Mouse (Mus musculus) midbrain, postnatal 0 days (tissue): ENCODE results near the gene Kcnq1. TPM values are rescaled to one million over a fixed set of nuclear protein-coding genes. Genes with fewer than 3 reads are reported as not detected.

Source experiments
- ATAC-seq: fragments of 200-750 bp; cut with Nextera tagmentation; 2 replicates; pipeline ENCODE4 v1.8.0; 2017; ENCODE audit warnings: moderate number of reproducible peaks, mild to moderate bottlenecking, moderate TSS enrichment, moderate library complexity; ENCODE audit not compliant: low FRiP score
- DNase-seq: peaks from one replicate; pipeline ENCODE4 v3.0.0-alpha.2; 2015; ENCODE audit warnings: low spot score
- H3K27ac ChIP-seq: fragments of 300-500 bp; sonication (generic); 2 replicates; pipeline ENCODE4 v1.5.1; 2014; ENCODE audit warnings: low read depth, mild to moderate bottlenecking, low read length, mixed read lengths
- H3K27me3 ChIP-seq: fragments of 300-500 bp; sonication (generic); 2 replicates; pipeline ENCODE4 v1.6.1; 2014; ENCODE audit warnings: low read length, control low read depth, mixed read lengths; ENCODE audit not compliant: insufficient read depth
- H3K36me3 ChIP-seq: fragments of 300-500 bp; sonication (generic); 2 replicates; pipeline ENCODE4 v1.6.1; 2014; ENCODE audit warnings: low read length, control low read depth, mixed read lengths; ENCODE audit not compliant: insufficient read depth
- H3K4me1 ChIP-seq: fragments of 300-500 bp; sonication (generic); 2 replicates; pipeline ENCODE4 v1.6.1; 2014; ENCODE audit warnings: mild to moderate bottlenecking, control low read depth, antibody characterized with exemption, low read length, mixed read lengths; ENCODE audit not compliant: insufficient read depth
- H3K4me2 ChIP-seq: fragments of 300-500 bp; sonication (generic); 2 replicates; pipeline ENCODE4 v1.6.1; 2014; ENCODE audit warnings: low read depth, mild to moderate bottlenecking, low read length, mixed read lengths; ENCODE audit not compliant: poor library complexity, severe bottlenecking
- H3K4me3 ChIP-seq: fragments of 300-500 bp; sonication (generic); 2 replicates; pipeline ENCODE4 v1.5.1; 2014; ENCODE audit warnings: low read depth, mild to moderate bottlenecking, low read length, moderate library complexity
- H3K9ac ChIP-seq: fragments of 300-500 bp; sonication (generic); replicated peaks from 2 replicates; pipeline ENCODE4 v1.6.1; 2014; ENCODE audit warnings: mild to moderate bottlenecking, low read length, moderate library complexity, mixed read lengths; ENCODE audit not compliant: poor library complexity, severe bottlenecking
- H3K9me3 ChIP-seq: fragments of 300-500 bp; sonication (generic); 2 replicates; pipeline ENCODE4 v1.6.1; 2016; ENCODE audit warnings: low read length, control low read depth
- CTCF ChIP-seq: IDR thresholded peaks from 2 replicates; pipeline ENCODE4 v1.5.1; 2016; ENCODE audit warnings: antibody characterized with exemption, mild to moderate bottlenecking
- WGBS: fragments of 180-500 bp; shearing (Covaris S2); extraction: QIAGEN DNeasy Blood & Tissue Kit; methylation state at CpG from one replicate; pipeline ENCODE4 v1.1.7; 2014; 5-methylcytosine and 5-hydroxymethylcytosine counted together
- polyA plus RNA-seq: library from polyadenylated mRNA; unstranded; fragments of >200 nt; fragmentation: Nextera tagmentation; extraction: Ambion mirVana; gene quantifications from 2 replicates; pipeline ENCODE4 v1.2.1, GENCODE M21; 2015
- total RNA-seq: library from RNA; depleted of rRNA; stranded (reverse); fragments of >200 nt; gene quantifications from 2 replicates; pipeline ENCODE4 v1.2.3, GENCODE M21; 2014

The Kcnq1 gene
- total and polyA plus RNA-seq, 2 experiments from 2014 or later, result 0.44 to 1.2 TPM

GRCm38 (mm10) chr7:143167275-143167674 is 61.1 kb downstream of the Kcnq1 start:
- no peak overlapping the region for H3K9ac ChIP-seq
- no peak for TF ChIP-seq CTCF
- no peak for ATAC-seq
- no peaks in the 10 kb centered on the region for H3K36me3 ChIP-seq
- no peaks in the 10 kb centered on the region for H3K4me1 ChIP-seq
- no peaks in the 10 kb centered on the region for H3K27me3 ChIP-seq
- no peak overlapping the region for H3K4me2 ChIP-seq
- no peak overlapping the region for H3K4me3 ChIP-seq
- no peak overlapping the region for H3K27ac ChIP-seq
- 88% methylated on average over 3 of the region's 3 CpGs for WGBS
- H3K9me3 ChIP-seq, result no peaks in the 10 kb centered on the region
- DNase-seq, result no peak

- H3K36me3 ChIP-seq, result no peaks in the 10 kb centered on the region
- DNase-seq (no peak), ATAC-seq (no peak)
- H3K4me2 ChIP-seq, result no peak overlapping the region
- H3K27me3 ChIP-seq, result no peaks in the 10 kb centered on the region
- H3K4me3 ChIP-seq, result no peak overlapping the region
- H3K9ac ChIP-seq, result no peak overlapping the region
- H3K27ac ChIP-seq, result no peak overlapping the region
- WGBS, result 92% methylated on average over 3 of the region's 3 CpGs
- no peaks in the 10 kb centered on the region for H3K4me1 ChIP-seq
- no peak for TF ChIP-seq CTCF
- no peaks in the 10 kb centered on the region for H3K9me3 ChIP-seq
These were observed 63.2 kb downstream of the Kcnq1 start for GRCm38 (mm10) chr7:143169371-143169770.

- Histone ChIP-seq H3K27me3 (no peaks in the 10 kb centered on the region), H3K4me1 (no peaks in the 10 kb centered on the region), H3K9me3 (no peaks in the 10 kb centered on the region), H3K4me3 (no peak overlapping the region), H3K36me3 (no peaks in the 10 kb centered on the region), H3K27ac (no peak overlapping the region), H3K9ac (no peak overlapping the region), H3K4me2 (no peak overlapping the region)
- TF ChIP-seq CTCF, result no peak
- WGBS, result 76% methylated on average over 5 of the region's 5 CpGs
- ATAC-seq (no peak), DNase-seq (no peak)
These were observed 66.9 kb downstream of the Kcnq1 start for GRCm38 (mm10) chr7:143172914-143173547.

DNA sequence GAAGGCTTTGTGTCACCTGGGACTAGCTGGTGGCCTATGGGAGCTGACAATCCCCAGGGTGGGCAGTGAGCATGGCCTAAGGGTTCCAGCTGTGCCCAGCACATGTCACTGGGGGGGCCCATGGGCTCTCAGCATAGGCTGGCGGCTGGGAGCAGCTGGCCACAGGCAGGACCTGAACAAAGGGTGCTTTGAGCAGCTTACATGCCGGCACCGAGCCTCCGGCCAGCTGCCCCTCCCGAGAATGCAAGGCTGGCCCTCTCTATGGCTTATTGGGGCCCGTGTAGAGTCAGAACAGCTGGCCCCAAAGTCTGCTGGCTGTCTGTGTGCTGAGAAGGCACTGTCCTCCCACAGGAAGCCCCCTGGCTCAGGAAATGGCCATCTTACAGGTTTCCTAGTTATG is 68.5 kb downstream of the Kcnq1 start:
- no peaks in the 10 kb centered on the region for H3K9me3 ChIP-seq

DNA sequence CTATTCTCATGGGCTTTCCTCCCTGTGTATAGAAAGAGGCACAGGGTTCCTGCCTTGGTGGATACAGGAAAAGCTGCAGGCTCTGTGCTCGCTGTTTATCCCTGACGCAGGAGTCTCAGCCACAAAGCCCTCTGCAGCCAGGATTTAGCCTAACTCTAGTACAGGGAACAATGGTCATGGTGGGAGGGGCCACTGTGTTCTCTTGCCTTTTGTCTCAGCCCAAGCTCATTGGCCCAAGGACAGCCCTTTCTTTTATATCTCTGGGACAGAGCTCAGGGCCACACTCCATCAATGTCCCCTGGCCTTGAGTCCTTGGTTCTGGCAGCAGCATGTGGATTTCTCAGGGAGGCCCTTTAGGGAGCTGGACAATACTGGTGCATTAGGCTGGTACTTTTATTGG is 72.7 kb downstream of the Kcnq1 start:
- 31% methylated on average over 2 of the region's 2 CpGs for WGBS
- TF ChIP-seq CTCF, result no peak
- ATAC-seq, result no peak

More for the DNA sequence above, 68.5 kb downstream of the Kcnq1 start:
- H3K4me1 ChIP-seq, result no peaks in the 10 kb centered on the region
- no peak overlapping the region for H3K27ac ChIP-seq
- no peaks in the 10 kb centered on the region for H3K27me3 ChIP-seq
- no peak overlapping the region for H3K4me2 ChIP-seq
- no peak for TF ChIP-seq CTCF
- no peak overlapping the region for H3K9ac ChIP-seq
- ATAC-seq (peak; percentile 54; the same call in 1 of the 2 replicates), DNase-seq (peak; percentile 43)
- WGBS, result 24% methylated on average over 6 of the region's 6 CpGs
- no peak overlapping the region for H3K4me3 ChIP-seq
- H3K36me3 ChIP-seq, result no peaks in the 10 kb centered on the region

GRCm38 (mm10) chr7:143180761-143181160 is 74.6 kb downstream of the Kcnq1 start:
- Histone ChIP-seq H3K9ac (no peak overlapping the region), H3K9me3 (no peaks in the 10 kb centered on the region), H3K27me3 (no peaks in the 10 kb centered on the region), H3K36me3 (no peaks in the 10 kb centered on the region), H3K27ac (no peak overlapping the region), H3K4me3 (no peak overlapping the region), H3K4me1 (no peaks in the 10 kb centered on the region), H3K4me2 (no peak overlapping the region)
- DNase-seq, result peak; percentile 34
- ATAC-seq, result 0 out of 2 replicates have a peak, but pooled peaks have one; percentile 34
- 57% methylated on average over 3 of the region's 3 CpGs for WGBS
- TF ChIP-seq CTCF, result 0 out of 2 replicates have a peak, but pooled peaks have one; percentile 3

More for the DNA sequence above, 72.7 kb downstream of the Kcnq1 start:
- H3K27ac ChIP-seq, result no peak overlapping the region
- H3K4me2 ChIP-seq, result no peak overlapping the region
- no peaks in the 10 kb centered on the region for H3K36me3 ChIP-seq
- H3K27me3 ChIP-seq, result no peaks in the 10 kb centered on the region
- DNase-seq, result peak; percentile 23
- H3K9me3 ChIP-seq, result no peaks in the 10 kb centered on the region
- H3K9ac ChIP-seq, result no peak overlapping the region
- no peak overlapping the region for H3K4me3 ChIP-seq
- no peaks in the 10 kb centered on the region for H3K4me1 ChIP-seq
